Mouse (Mus musculus) cerebellum, adult 2 months (tissue): ENCODE data around the gene Gm4869.

Experiments used
- CTCF ChIP-seq: fragments of 200-500 bp; IDR thresholded peaks from 2 replicates; pipeline ENCODE4 v1.5.1; 2011; ENCODE audit warnings: low read depth, mild to moderate bottlenecking, control low read depth, low read length, moderate library complexity, borderline replicate concordance; ENCODE audit not compliant: insufficient read depth
- POLR2A ChIP-seq: fragments of 200-500 bp; IDR thresholded peaks from 2 replicates; pipeline ENCODE4 v1.6.1; 2011; ENCODE audit warnings: low read length, control low read depth, borderline replicate concordance; ENCODE audit not compliant: insufficient read depth

GRCm38 (mm10) chr5:140542811-140543575, 97.5 kb downstream of the Gm4869 start:
- TF ChIP-seq POLR2A (no peak), CTCF (no peak)
